Mouse (Mus musculus) forebrain, embryonic 11.5 days (tissue): ENCODE measurements around the gene Capn5. TPM values are rescaled to one million over a fixed set of nuclear protein-coding genes. Genes with fewer than 3 reads are reported as not detected.
"Not testable (repeated sequence)": the region's sequence is repeated elsewhere in the genome, so short reads cannot be mapped to it uniquely, and the experiment has no call there.

Source experiments
- ATAC-seq: fragments of 200-750 bp; cut with Nextera tagmentation; replicated peaks from 2 replicates; pipeline ENCODE4 v1.8.0; 2017; ENCODE audit warnings: moderate TSS enrichment; ENCODE audit not compliant: low FRiP score
- DNase-seq: peaks from one replicate; pipeline ENCODE4 v3.0.0-alpha.2; 2017; ENCODE audit warnings: low spot score
- H3K27ac ChIP-seq: fragments of 300-500 bp; sonication (generic); 2 replicates; pipeline ENCODE4 v1.5.1; 2014; ENCODE audit warnings: low read depth, low read length
- H3K27me3 ChIP-seq: fragments of 300-500 bp; sonication (generic); 2 replicates; pipeline ENCODE4 v1.6.1; 2014; ENCODE audit warnings: mild to moderate bottlenecking, low read length, mixed read lengths; ENCODE audit not compliant: control insufficient read depth, insufficient read depth
- H3K36me3 ChIP-seq: fragments of 300-500 bp; sonication (generic); 2 replicates; pipeline ENCODE4 v1.6.1; 2014; ENCODE audit warnings: mild to moderate bottlenecking, low read length, moderate library complexity, mixed read lengths; ENCODE audit not compliant: control insufficient read depth, insufficient read depth
- H3K4me1 ChIP-seq: fragments of 300-500 bp; sonication (generic); replicated peaks from 2 replicates; pipeline ENCODE4 v1.6.1; 2014; ENCODE audit warnings: low read length, mixed read lengths; ENCODE audit not compliant: control insufficient read depth, insufficient read depth
- H3K4me2 ChIP-seq: fragments of 300-500 bp; sonication (generic); 2 replicates; pipeline ENCODE4 v1.6.1; 2014; ENCODE audit warnings: low read depth, mild to moderate bottlenecking, low read length, moderate library complexity, mixed read lengths; ENCODE audit not compliant: severe bottlenecking
- H3K4me3 ChIP-seq: fragments of 300-500 bp; sonication (generic); 2 replicates; pipeline ENCODE4 v1.5.1; 2014; ENCODE audit warnings: low read depth, low read length
- H3K9ac ChIP-seq: fragments of 300-500 bp; sonication (generic); 2 replicates; pipeline ENCODE4 v1.6.1; 2014; ENCODE audit warnings: low read length
- H3K9me3 ChIP-seq: fragments of 300-500 bp; sonication (generic); 2 replicates; pipeline ENCODE4 v1.6.1; 2016; ENCODE audit warnings: low read length, mixed read lengths; ENCODE audit not compliant: control insufficient read depth
- WGBS: fragments of 180-500 bp; shearing (Covaris S2); extraction: QIAGEN DNeasy Blood & Tissue Kit; methylation state at CpG from one replicate; pipeline ENCODE4 v1.1.7; 2014; 5-methylcytosine and 5-hydroxymethylcytosine counted together
- polyA plus RNA-seq: library from polyadenylated mRNA; unstranded; fragments of >200 nt; fragmentation: Nextera tagmentation; extraction: Ambion mirVana; gene quantifications from 2 replicates; pipeline ENCODE4 v1.2.1, GENCODE M21; 2014

Capn5 gene
- polyA plus RNA-seq, 1 experiment from 2014 or later, result 6.1 TPM

DNA sequence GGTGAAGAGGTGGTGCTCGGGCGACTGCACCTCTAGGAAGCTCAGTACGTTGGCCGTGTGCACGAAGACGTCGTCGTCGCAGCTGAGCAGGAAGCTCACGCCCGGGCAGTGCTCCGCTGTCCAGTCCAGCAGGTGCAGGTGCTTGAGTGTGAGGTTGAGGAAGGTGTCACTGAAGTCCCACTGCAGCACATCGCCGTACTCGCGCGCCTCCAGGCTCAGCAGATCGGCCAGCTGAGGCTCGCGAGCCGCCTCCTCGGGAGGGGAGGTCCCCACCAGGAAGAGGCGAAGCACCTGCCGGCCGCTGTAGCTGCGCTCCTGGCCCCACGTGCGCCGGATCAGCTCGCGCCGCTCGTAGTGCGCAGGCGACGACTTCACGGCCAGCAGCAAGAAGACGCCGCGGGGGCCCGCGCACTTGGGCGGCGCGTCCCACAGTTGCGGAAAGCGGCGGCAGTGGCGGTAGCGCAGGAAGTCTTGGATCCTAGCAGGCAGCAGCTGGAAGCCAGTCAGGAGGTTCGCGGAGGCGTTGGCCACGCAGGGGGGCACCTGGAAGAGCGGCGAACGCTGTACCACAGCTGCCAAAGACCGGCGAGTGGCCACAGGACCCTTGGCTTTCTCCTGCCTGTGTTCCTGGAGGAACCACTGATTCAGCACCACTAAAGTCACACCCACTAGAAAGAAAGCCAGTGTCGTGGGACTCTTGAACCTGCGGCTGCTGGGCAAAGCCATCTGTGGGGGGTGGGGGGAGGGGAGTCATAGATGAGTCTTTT lies 16.1 kb upstream of the Capn5 start:
- peak; percentile 71 for DNase-seq
- peaks cover 11% of the 10 kb centered on the region; the same call in 1 of the 2 replicates for H3K4me1 ChIP-seq
- no peak overlapping the region for H3K27ac ChIP-seq
- ATAC-seq, result peak; percentile 45
- peak overlapping the region; percentile 32 for H3K4me3 ChIP-seq
- H3K27me3 ChIP-seq, result peaks cover 57% of the 10 kb centered on the region
- no peaks in the 10 kb centered on the region for H3K36me3 ChIP-seq
- no peaks in the 10 kb centered on the region for H3K9me3 ChIP-seq
- H3K4me2 ChIP-seq, result peak overlapping the region; percentile 70
- 2% methylated on average over 61 of the region's 61 CpGs for WGBS
- H3K9ac ChIP-seq, result peak overlapping the region; percentile 29

DNA sequence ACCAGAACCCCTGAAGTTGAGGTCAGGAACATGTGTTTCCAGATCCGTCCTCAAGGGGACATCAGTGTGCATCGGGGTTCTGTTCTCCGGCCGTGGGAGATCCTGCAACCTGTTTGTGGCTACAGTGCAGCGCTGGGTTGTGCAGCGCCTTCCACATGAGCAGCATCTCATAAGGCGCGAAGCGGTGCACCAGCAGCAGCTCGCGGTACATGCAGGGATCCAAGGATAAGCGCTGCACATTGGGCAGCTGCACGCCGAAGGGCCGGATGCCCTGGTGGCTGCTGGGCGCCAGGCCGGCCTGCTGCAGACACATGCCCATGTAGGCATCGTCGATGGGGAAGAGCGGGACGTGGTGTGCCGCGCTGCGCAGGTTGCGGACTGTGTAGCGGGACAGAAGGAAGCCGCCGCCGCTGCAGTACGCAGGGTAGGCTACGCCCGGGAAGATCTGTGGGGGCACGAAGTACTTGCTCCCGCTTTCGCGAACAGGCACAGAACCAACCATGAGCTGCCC lies 15.5 kb upstream of the Capn5 start:
- H3K27me3 ChIP-seq, result peaks cover 62% of the 10 kb centered on the region
- WGBS, result 6% methylated on average over 36 of the region's 36 CpGs
- peaks cover 11% of the 10 kb centered on the region; the same call in 1 of the 2 replicates for H3K4me1 ChIP-seq
- no peaks in the 10 kb centered on the region for H3K9me3 ChIP-seq
- peak overlapping the region; percentile 32 for H3K4me3 ChIP-seq
- DNase-seq (peak; percentile 74), ATAC-seq (peak; percentile 68)
- H3K36me3 ChIP-seq, result no peaks in the 10 kb centered on the region
- no peak overlapping the region for H3K27ac ChIP-seq
- peak overlapping the region; percentile 29 for H3K9ac ChIP-seq
- peak overlapping the region; percentile 70 for H3K4me2 ChIP-seq

DNA sequence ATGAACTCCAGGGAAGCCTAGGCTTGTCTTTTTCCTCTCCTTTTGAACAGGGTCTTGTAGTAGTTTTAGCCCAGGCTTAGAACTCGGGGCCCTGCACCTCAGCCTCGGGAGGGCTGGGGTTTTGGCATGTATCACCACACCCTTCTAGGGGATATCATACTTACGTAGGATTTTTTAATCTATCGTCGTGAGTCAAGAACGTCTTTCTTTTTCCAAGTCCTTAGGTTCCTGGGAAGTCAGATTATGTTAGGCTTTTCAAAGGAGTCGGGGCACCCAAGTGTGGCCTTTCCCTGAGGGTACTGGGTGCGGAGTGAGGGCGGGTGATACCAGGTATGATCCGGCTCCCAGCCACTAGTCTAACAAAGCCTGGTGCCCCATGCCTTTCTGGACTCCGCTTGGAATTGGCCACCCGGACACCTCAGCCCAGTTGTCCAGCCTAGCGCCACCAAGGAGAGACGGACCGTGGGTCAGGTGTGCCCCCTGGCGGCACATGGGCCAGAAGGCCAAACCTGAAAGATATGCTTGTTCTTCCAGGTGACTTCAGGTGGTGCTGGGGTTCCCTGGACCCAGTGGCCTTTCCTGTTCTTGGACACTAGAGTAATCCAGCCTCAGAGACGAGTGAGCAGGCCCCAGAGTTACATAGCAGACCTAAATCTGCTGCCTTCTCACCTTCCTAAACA lies 13.6 kb upstream of the Capn5 start:
- Histone ChIP-seq H3K9me3 (no peaks in the 10 kb centered on the region), H3K27ac (no peak overlapping the region), H3K9ac (no peak overlapping the region), H3K4me2 (no peak overlapping the region), H3K27me3 (peaks cover 62% of the 10 kb centered on the region), H3K4me3 (no peak overlapping the region), H3K4me1 (peaks cover 12% of the 10 kb centered on the region; the same call in 1 of the 2 replicates), H3K36me3 (no peaks in the 10 kb centered on the region)
- DNase-seq (peak; percentile 57), ATAC-seq (no peak)
- WGBS, result 66% methylated on average over 17 of the region's 17 CpGs

DNA sequence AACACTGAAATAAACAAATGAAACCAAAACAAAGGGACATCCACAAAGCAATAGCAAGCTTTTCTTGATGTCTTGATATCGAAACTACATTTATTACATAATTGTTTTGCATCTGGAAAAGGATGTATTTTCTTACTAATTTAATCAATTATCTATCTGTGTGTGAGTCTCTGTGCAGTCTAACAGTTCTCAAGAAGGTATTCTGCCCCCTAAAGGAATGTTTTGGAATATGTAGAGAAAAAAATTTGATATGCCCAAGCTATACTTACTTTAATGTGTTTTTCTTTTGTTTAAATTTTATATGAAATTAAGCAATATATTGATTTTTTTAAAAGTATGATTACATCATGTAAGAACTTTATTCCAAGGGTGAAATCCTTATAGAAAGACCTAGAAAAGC lies 12.5 kb upstream of the Capn5 start:
- DNase-seq, result no peak

GRCm38 (mm10) chr7:98189745-98190144 lies 11.7 kb upstream of the Capn5 start:
- Histone ChIP-seq H3K9ac (no peak overlapping the region), H3K9me3 (no peaks in the 10 kb centered on the region), H3K36me3 (no peaks in the 10 kb centered on the region), H3K4me2 (no peak overlapping the region), H3K4me1 (peaks cover 20% of the 10 kb centered on the region; the same call in 1 of the 2 replicates), H3K27me3 (peaks cover 47% of the 10 kb centered on the region), H3K4me3 (no peak overlapping the region), H3K27ac (no peak overlapping the region)
- 61% methylated on average over 3 of the region's 3 CpGs for WGBS
- DNase-seq (no peak), ATAC-seq (no peak)

More for the DNA sequence above, 12.5 kb upstream of the Capn5 start:
- no peaks in the 10 kb centered on the region for H3K9me3 ChIP-seq
- H3K9ac ChIP-seq, result no peak overlapping the region
- peaks cover 20% of the 10 kb centered on the region; the same call in 1 of the 2 replicates for H3K4me1 ChIP-seq
- no peak for ATAC-seq
- no peak overlapping the region for H3K4me2 ChIP-seq
- peaks cover 55% of the 10 kb centered on the region for H3K27me3 ChIP-seq
- no peaks in the 10 kb centered on the region for H3K36me3 ChIP-seq
- no peak overlapping the region for H3K27ac ChIP-seq
- WGBS, result 74% methylated on average over 1 of the region's 1 CpGs
- no peak overlapping the region for H3K4me3 ChIP-seq

GRCm38 (mm10) chr7:98188680-98189079 lies 10.6 kb upstream of the Capn5 start:
- no peaks in the 10 kb centered on the region for H3K9me3 ChIP-seq
- no peak for ATAC-seq
- H3K4me3 ChIP-seq, result no peak overlapping the region
- peaks cover 13% of the 10 kb centered on the region; the same call in 1 of the 2 replicates for H3K4me1 ChIP-seq
- no peak overlapping the region for H3K27ac ChIP-seq
- H3K36me3 ChIP-seq, result no peaks in the 10 kb centered on the region
- no peak overlapping the region for H3K4me2 ChIP-seq
- H3K9ac ChIP-seq, result no peak overlapping the region
- H3K27me3 ChIP-seq, result peaks cover 37% of the 10 kb centered on the region
- 82% methylated on average over 2 of the region's 2 CpGs for WGBS
- DNase-seq, result no peak

GRCm38 (mm10) chr7:98188238-98188637 lies 10.2 kb upstream of the Capn5 start:
- no peak overlapping the region for H3K4me2 ChIP-seq
- H3K27me3 ChIP-seq, result peaks cover 35% of the 10 kb centered on the region
- ATAC-seq, result no peak
- no peaks in the 10 kb centered on the region for H3K36me3 ChIP-seq
- no peak overlapping the region for H3K9ac ChIP-seq
- no peak for DNase-seq
- H3K4me1 ChIP-seq, result peaks cover 10% of the 10 kb centered on the region; the same call in 1 of the 2 replicates
- no peaks in the 10 kb centered on the region for H3K9me3 ChIP-seq
- WGBS, result 95% methylated on average over 2 of the region's 2 CpGs
- no peak overlapping the region for H3K27ac ChIP-seq
- H3K4me3 ChIP-seq, result no peak overlapping the region

DNA sequence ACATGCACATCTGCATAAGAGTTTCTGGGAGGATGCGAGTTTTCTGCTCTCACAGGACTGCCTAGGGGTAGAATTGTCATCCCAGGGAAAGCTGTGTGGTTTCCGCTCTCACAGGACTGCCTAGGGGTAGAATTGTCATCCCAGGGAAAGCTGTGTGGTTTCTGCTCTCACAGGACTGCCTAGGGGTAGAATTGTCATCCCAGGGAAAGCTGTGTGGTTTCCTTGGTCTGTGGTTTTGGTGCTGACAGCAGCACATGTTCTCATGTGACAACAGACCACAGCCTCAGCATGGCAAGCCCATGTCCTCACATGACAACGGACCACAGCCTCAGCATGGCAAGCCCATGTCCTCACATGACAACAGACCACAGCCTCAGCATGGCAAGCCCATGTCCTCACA lies 9.3 kb upstream of the Capn5 start:
- H3K9ac ChIP-seq, H3K36me3 ChIP-seq, H3K27ac ChIP-seq, H3K4me2 ChIP-seq, ATAC-seq, H3K4me1 ChIP-seq, H3K9me3 ChIP-seq, H3K4me3 ChIP-seq, DNase-seq: not testable (repeated sequence)
- 56% methylated on average over 3 of the region's 3 CpGs for WGBS
- peaks cover 28% of the 10 kb centered on the region for H3K27me3 ChIP-seq
